Mouse (Mus musculus) gastrocnemius, postnatal 36 days (tissue): ENCODE measurements at regions not wholly inside any gene's neighbourhood (a gene's known extent, or its start where the extent isn't known, plus 50 kb on each side); places are given as distances from the start of the nearest gene placed in this dataset.

ENCODE experiments used
- DNase-seq, 2 experiments: peaks; one replicate each; pipeline ENCODE4 v3.0.0; 2022
- intact Hi-C: fragments of 180-260 bp; cut with DNase I; formaldehyde crosslinking; loops from one replicate; pipeline ENCODE4 v1.15.1; 2025

DNA sequence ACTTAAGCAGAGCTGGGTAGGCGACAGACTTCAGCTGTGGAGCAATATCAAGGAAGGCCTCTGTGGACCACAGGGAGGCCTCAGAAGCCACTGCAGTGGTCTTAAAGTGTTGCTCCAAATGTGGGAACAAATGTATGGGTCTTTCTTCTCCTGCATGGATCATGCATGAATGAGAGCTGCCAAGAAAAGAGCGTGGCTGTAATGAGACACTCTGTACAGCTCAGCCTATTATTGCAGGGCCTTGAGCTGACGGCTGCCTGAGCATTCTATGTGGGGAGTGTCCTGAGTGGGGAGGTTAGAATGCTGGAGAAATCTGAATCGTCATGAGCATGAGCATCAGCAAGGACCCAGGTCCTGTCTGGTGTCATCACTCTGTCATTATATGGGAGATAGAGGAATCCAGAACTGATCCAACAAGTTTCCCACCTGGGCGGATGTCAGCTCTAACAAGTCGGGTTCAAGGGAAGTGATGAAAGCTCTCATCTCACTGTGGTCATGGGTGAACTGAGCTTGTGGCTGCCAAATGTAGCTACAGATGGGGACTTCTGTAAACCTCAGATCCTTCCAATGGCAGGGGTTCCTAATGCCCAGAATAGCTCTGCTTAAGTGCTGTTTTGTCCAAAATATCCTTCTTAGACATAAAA is 176.6 kb downstream of the Cd83 start:
- DNase-seq: no peak
- intact Hi-C loops: no loop called here

DNA sequence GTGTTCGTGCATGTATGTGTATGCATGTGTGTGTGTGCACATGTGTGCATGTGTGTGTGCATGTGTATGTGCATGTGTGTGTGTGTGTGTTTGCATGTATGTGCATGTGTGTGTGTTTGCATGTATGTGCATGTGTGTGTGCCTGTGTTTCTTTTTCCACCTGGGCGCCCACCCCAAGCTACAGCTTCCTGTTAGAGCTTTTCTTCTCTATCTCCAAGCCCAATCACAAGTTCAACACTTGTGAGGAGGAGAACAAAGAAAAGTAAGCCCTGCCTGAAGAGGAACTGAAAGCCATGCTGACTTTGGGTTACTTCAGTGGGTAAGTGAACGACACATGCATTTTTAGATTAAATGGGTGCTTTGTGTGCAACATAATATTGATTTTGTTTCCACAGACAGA is 177.4 kb downstream of the Cd83 start:
- no peak for DNase-seq
- intact Hi-C loops: no loop called here

DNA sequence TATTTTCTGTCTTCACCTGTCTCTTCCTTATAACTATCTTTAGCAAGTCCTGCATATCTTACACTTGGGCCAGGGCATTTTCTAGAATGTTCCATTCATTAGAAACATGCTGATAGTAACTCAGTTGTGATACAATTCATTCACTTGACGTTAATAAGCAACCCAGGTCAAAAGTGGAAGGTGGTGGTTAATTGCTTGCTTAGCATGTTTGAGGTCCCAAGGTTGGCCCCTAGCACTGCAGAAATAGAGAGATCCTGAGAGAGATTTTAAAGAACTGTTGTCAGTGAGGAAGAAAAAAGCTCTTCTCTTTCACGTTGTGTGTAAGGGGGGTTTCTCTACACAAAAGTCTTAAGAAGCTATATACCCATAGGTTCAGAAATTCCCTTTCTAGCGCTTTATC is 178.7 kb downstream of the Cd83 start:
- intact Hi-C loops: no loop called here
- no peak for DNase-seq

DNA sequence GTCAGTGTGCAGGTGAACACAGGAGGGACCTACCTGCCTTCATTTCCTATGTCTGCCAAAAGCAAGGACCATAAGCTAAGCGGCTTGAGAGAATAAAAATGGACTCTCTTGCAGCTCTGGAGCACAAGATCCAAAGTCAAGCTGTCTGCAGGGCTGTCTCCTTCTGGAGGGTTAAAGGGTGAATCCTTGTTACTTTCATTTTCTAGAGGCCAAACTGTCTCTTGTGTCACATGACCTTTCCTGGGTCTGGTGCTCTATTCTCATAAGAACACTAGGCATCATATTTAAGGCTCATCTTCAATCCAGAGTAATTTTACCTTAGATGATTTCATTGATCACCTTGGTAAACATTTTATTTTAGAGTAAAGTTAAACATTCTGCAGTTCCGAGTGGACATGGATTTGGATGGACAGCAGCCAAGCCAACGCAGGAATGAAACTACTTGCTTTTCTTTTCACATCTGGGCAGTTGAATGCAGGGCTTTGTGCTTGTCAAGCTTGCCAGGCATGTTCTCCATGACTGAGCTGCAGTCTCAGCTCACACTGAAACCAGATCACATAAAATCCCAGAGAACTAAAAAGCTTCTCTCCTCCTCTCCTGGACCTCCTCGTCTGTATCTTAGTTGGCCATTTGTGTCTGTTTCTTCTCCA is 180.8 kb downstream of the Cd83 start:
- no peak for DNase-seq
- intact Hi-C loops: no loop called here

DNA sequence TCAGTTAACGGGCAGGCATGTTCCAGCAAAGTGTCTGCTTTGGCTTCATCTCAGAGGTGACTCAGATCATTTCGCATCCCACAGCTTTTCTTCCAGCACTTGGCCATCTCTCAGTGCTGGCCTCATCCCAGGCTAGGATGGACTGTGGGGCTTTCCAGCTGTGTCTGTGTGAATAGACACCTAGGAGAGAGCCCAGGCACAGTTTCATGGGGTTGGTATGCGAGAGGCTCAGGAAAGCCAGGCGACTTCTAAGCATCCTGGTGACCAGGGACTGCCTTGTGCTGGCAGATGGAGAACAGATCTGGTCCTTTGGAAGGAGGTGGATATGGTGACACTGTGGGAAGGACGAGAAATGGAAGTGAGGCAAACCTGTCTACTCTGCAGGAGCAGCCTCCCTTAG is 182.9 kb downstream of the Cd83 start:
- intact Hi-C loops: no loop called here
- DNase-seq: peak; percentile 59 to 62

DNA sequence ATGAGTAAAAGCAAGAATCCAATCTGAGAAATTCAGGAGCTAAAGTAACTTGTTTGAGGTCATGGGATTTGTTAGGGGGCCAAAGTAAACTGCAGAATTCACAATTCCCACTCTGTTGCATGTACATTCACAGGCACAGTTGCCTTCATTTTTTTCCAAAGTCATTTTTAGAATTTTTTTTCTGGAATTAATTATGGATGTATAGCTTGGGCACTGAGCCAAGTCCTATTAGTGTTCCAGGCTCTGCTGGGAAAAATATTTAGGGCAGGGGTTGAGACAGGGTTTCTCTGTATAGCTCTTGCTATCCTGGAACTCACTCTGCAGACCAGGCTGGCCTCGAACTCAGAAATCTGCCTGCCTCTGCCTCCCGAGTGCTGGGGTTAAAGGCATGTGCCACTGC is 188.3 kb downstream of the Cd83 start:
- intact Hi-C loops: no loop called here
- DNase-seq: no peak

DNA sequence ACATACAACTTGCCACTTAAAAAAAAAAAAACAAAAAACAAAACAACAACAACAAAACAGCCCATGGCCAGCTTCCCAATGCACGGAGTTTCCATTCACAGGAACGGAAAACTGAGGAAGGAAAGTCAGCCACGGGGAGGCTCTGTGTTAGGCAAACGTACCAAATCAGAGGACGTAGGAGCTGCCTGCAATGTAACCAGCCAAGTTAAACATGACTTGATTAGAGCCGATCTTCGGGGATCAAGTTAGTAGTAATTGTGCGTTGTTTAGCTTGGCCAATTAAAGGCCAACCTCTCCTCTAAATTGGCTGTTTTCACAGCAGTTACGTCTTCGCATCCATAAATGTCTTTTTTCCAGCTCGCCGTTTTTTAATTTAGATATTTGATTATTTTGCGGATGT is 190.7 kb downstream of the Cd83 start:
- no peak for DNase-seq
- intact Hi-C loops: no loop called here

DNA sequence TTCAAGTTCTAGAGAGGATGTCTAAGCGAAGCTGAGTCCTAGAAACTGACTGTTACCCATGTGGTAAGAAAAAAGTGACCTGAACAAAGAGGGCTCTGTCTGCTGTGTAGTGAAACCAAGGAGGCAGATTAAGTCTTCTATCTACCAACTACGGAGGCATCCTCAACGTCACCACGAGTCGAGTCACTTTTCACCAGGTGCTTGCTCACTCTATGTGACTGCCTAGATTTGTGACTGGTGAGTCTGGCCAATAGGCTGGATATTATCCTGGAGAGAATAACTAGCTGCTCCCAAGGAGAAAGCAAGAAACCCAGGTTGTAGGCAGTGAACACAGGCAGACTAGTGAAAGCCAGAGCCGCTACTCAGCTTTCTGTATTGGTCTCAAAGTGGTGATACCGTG is 191.2 kb downstream of the Cd83 start:
- intact Hi-C loops: no loop called here
- DNase-seq: no peak

DNA sequence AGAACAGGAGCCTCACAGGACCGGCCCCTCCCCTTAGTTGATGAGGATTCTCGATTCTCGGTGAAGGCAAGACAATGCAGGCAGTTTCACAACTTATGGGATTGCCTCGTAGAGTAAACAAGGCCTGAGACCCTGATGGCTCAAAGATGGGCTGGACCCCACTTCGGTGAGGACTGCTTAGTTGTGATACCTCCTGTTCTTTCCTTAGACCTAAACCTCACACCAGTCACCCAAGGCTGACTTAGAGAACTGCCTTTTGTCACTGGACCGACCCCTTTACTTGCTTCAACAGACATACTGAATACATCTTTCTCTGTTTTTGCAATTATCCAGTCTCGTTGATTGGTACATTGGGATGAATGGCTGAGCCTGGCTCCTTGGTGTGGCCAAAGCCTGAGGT is 192.1 kb downstream of the Cd83 start:
- intact Hi-C loops: no loop called here

DNA sequence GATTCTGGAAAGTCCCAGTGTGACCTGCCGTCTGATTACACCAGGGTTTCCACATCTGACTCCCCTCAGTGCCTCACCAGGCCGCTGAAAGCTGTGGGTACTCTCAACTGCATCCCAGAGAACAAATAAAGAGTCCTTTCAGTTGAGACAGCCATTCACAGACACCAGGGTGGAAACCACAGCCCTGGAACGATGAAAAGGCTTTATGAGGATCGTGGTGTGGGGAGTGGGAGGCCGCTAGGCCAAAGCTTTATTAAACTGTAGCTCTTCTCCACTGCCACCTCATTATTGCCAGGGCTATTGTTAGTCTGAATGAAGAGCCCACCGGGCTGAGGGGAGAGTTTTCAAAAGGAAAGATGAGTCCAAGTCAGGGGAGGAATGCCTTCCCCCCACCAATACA is 202.8 kb downstream of the Cd83 start:
- intact Hi-C loops: no loop called here
- no peak for DNase-seq

More for the DNA sequence above, 192.1 kb downstream of the Cd83 start:
- no peak for DNase-seq

DNA sequence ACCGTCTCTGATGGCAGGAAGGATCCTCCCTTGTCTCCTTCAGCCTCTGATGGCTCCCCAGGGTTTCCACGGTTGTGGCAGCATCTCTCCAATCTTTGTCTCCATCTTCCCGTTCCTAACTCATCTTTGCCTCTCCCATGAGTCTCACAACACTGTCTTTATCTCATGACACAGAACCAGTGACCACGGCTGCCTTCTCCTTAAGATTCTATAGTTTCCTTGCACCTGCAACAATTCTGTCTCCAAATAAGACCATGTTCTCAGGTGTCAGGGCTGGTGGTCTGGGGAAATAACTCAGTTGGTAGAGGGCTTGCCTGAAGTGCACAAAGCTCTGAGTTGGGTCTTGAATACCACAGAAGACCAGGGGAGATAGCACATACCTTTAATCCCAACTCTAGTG is 203.8 kb downstream of the Cd83 start:
- intact Hi-C loops: no loop called here
- DNase-seq: no peak

DNA sequence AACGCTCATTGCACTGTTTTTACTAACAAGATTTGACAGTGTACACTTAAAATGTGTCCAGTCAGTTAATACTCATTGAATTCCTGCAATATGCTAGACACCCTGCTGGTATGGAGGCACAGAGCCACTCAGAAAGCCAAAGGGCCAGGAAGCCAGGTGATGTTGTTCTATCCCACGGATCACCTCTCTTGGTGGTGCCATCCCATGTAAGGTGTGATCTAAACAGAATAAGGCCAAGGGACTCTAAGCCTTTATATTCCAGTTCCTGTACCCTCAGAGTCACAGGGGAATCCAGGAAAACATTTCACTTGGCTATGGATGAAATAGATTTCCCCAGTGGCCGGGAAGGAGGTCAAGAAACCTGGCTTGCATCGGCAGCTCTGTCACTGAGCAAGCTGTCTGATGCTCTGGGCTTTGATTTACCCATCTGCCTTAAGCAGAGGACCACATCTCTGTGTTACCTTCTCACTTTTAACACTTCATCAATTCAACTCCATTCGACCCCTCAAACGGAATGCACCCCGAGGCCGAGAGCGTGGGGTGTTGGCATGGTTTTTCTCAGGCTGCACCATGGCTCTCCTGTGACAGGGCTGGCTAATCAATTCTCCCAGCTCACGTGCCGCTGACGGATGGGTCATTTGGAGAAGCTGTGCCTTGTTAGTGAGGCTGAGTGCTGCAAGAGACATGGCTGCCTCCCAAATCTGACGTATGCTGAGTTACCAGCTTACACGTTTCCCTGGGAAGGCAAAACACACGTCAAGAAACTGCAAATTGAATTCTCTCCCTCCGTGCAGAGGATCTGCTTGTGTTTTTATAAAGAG is 205.9 kb downstream of the Cd83 start:
- intact Hi-C loops: no loop called here
- peak in 1 of 2 experiments; percentile 25 for DNase-seq

DNA sequence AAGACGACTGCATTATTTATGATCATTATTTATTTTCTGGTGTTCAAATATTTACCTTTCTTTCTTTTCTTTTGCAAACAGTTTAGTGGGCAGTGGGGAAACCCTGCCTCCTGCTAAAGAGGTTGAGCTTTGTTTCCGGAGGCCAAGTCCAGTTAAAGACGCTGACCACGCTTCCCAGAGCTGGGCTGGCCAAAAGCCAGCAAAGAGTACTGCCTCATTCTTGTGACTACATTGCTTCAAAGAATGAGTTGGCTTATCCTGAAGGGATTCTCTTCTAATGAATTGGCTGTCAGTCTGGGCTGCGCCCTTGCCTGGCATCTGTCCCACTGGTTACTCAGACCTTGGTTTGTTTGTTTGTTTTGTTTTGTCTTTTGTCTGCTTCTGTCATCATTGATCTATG is 207.2 kb downstream of the Cd83 start:
- DNase-seq: peak; percentile 24 to 27
- intact Hi-C loops: no loop called here

DNA sequence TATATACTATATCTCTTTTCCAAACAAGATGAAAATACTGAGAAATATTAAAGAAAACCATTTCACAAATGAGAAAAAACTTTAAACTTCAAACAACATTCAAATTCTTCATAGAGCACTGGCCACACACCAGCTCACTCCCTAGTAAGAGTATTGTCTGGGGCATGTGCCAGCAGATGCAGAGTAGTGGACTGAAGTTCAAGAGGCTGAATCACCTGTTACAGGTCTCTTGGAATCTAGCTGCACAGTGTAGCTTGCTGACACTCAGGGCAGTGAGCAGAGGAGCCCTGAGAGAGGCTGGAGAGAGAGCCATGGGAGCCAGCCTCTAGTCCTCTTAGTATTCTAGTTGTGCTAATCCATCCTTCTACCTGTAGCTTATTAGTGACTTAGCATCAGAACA is 208.4 kb downstream of the Cd83 start:
- no peak for DNase-seq
- intact Hi-C loops: no loop called here

DNA sequence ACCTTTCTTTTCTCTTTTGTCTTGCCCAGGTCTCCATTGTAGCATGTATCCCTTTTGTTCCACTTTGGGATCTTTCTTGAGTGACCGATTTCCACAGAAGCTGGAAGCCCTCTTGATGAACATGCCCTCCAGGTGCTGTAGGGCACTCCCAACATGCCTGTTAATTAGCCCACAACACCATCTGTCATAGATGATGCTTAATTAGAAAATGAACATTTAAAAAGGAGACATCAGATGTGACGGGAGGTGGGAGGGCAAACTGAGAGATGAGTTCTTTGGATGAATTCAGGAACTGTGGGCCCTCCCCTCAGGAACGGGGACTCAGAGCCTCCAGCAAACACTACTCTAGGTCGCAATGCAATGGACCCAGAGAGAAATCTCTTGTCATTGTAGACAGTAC is 209.8 kb downstream of the Cd83 start:
- no peak for DNase-seq
- intact Hi-C loops: no loop called here

DNA sequence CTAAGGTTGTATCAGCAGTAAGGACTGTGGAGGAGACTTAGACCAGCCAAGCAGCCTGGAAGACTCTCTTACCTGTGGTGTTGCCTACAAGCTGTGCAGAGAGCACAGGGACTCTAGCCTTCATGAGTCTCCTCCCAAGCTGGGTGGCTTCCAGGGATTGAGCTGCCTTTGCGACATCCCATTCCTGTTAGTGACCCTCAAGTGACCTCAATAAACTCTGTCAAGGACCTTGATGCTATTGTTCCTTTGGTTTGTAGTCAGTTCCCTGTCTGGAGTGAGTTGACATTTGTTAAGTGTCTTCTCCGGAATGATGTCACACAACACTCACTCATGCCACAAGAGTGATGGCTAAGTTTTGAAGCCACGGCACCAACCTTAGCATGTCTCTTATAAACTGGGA is 211.0 kb downstream of the Cd83 start:
- no peak for DNase-seq

DNA sequence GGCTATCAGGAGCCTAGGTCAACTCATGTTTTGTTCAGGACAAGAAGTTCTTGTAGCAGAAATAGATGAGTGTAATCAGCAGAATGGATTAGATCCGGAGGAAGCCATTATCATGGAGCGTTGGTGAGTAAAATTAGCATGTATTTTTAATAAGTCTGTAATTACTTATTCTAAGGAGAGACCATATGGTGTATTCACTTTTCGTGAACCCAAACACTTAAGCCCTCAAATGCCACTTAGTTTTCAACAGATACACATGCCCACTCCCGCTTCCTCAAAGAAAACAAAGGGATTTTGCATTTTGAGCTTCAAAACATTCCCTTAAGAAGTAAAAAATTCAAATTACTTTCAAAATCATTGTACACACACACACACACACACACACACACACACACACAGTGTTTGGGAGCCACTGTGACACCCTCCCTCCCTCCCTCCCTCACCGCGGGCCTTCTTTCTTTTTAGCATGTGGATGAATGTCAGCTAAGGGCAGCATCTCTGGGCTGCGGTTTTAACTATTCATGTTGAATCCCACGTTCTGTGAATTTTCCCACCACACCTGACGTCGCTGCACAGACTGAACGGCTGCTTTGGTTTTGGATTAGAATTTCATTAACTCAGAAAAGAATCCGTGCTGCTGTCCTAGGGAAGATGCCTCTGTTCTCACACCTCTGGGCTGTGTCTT is 217.4 kb downstream of the Cd83 start:
- intact Hi-C loops: no loop called here
- DNase-seq: no peak

More for the DNA sequence above, 211.0 kb downstream of the Cd83 start:
- intact Hi-C loops: no loop called here

DNA sequence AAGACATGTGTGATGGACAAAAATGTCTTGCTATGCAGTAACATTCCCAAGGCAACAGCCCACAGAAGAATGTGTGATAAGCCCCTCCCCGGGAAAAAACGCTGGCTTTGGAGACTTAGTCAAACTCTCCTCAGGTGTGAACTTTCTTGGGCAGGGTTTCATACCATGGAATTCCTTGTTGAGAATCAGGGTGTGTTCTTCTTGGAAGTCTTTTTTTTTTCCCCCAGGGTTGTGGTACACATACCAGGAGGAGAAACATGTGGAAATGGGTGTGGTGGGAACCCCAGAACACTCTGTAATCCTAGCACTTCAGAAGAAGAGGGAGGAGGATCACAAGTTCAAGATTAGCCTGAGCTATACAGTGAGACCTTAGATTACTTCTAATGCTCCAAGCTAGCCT is 228.3 kb downstream of the Cd83 start:
- intact Hi-C loops: no loop called here

DNA sequence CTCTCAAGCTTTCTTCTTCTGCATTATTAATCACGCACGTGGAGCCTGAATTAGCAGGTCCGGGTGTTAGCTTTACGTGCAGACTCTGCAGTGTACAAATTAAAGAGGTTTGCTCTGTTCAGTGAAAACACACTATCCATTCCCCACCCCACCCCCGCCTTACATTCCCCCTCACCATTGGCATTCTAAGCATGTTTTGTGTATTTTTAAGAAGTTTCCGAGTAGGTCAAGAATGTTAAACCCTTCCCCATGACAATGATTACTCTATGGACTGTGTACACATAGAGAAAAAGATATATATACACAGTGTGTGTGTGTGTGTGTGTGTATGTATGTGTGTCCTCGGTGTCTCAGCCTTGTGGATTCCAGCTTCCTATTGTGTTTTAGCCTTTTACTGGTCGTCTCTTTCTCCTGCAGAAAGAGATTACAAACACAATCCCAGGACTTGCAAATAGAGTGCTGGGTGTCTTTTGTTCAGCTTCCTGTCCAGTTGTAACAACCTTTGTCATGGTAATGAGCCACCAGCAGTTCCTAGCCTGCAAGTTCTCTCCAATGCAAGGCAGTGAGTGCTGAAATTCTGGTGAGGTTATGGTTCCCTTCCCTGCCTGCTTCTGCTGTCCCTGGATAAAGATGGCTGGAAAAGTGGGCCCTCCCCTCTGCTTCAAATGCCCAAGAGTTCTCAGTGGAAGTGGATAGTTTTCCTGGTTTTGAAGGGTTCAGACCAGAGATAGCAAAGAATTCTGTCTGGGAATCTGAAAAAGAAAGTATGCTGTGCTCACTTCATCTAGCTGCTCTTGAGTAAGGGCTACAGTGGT is 234.1 kb downstream of the Cd83 start:
- DNase-seq: no peak
- intact Hi-C loops: no loop called here

More for the DNA sequence above, 228.3 kb downstream of the Cd83 start:
- no peak for DNase-seq

DNA sequence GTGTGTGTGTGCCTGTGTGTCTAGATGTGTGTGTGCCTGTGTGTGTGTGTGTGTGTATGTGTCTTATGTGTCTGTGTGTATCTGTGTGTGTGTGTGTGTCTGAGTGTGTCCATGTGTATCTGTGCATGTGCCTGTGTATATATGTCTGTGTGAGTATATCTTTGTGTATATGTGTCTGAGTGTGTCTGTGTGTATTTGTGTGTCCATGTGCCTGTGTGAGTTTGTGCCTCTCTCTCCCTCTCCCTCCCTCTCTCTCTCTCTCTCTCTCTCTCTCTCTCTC is 234.7 kb downstream of the Cd83 start:
- DNase-seq: no peak
- intact Hi-C loops: no loop called here

DNA sequence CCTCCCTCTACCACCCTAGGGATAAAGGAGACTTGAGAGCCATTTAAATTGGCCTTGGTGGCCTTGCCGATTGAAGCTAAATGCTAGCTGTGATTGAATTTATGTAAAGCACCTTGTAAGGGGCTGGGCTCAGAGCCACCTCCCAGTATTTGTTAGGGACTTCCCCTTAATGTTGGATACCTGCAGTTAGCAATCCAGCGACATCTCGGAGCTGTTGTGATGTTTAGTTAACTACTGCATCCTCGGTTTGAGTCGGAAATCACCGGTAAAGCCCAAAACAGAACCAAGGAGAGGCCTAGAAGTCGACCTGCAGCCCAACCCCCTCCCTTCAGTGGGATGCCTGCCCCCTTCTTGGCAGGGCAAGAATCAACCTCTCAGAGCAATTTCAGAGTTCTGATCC is 236.3 kb downstream of the Cd83 start:
- intact Hi-C loops: no loop called here
- no peak for DNase-seq
